Mouse (Mus musculus) hindbrain, embryonic 10.5 days (tissue): ENCODE data around the gene Rras. TPM values are rescaled to one million over a fixed set of nuclear protein-coding genes. Genes with fewer than 3 reads are reported as not detected.

ENCODE experiments used
- DNase-seq: peaks from one replicate; pipeline ENCODE4 v3.0.0-alpha.2; 2017; ENCODE audit warnings: low spot score
- H3K27ac ChIP-seq: fragments of 300-500 bp; sonication (generic); 2 replicates; pipeline ENCODE4 v1.5.1; 2016; ENCODE audit warnings: mild to moderate bottlenecking, moderate library complexity
- H3K27me3 ChIP-seq: fragments of 300-500 bp; sonication (generic); 2 replicates; pipeline ENCODE4 v1.6.1; 2016; ENCODE audit warnings: mild to moderate bottlenecking; ENCODE audit not compliant: poor library complexity, insufficient read depth, severe bottlenecking
- H3K36me3 ChIP-seq: fragments of 300-500 bp; sonication (generic); 2 replicates; pipeline ENCODE4 v1.6.1; 2016; ENCODE audit warnings: mild to moderate bottlenecking, moderate library complexity
- H3K4me1 ChIP-seq: fragments of 300-500 bp; sonication (generic); replicated peaks from 2 replicates; pipeline ENCODE4 v1.6.1; 2016; ENCODE audit warnings: mild to moderate bottlenecking
- H3K4me3 ChIP-seq: fragments of 300-500 bp; sonication (generic); 2 replicates; pipeline ENCODE4 v1.5.1; 2016; ENCODE audit warnings: mild to moderate bottlenecking, moderate library complexity
- H3K9me3 ChIP-seq: fragments of 300-500 bp; sonication (generic); 2 replicates; pipeline ENCODE4 v1.6.1; 2016; ENCODE audit warnings: mild to moderate bottlenecking, moderate library complexity
- WGBS: fragments of 180-500 bp; shearing (Covaris S2); methylation state at CpG from one replicate; pipeline ENCODE4 v1.1.7; 2016; 5-methylcytosine and 5-hydroxymethylcytosine counted together
- polyA plus RNA-seq: library from polyadenylated mRNA; unstranded; fragments of >200 nt; fragmentation: Nextera tagmentation; extraction: Ambion mirVana; gene quantifications from 2 replicates; pipeline ENCODE4 v1.2.1, GENCODE M21; 2016

Rras gene
- polyA plus RNA-seq, 1 experiment from 2014 or later: 24.8 TPM

DNA sequence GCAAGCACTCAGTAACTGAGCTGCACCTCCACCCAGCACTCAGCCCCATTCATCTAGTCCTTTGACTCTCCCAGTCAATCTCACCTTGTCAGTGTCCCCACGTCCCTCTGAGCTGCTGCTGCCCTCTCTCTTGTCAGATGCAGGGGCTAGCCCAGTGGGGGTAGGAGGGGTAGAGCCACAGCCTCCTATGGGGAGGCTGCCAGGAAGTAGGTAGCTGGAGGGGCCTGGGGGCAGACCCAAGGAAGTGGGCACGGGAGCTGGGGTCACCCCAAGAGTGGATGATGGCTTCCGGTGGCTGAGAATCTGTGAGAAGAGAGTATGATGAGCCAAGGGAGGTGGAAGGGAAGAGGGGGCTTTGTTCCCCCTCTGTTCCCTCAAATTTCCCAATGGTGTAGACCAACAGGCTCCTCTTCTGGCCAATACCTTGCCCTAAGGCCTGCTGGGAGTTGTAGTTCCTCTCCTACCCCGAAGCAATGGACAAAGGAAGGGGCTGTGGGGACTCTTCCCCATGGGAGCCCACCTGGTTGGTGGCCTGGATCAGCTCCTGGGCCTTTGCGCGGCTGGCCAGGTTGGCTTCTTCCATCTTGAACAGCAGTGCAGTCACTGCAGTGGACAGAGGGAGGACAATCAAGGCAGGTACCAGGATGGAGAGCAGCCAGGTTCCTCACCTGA, 12.3 kb upstream of the Rras start:
- Histone ChIP-seq H3K27me3 (no peaks in the 10 kb centered on the region), H3K36me3 (peaks cover 100% of the 10 kb centered on the region), H3K27ac (no peak overlapping the region), H3K9me3 (no peaks in the 10 kb centered on the region), H3K4me1 (no peaks in the 10 kb centered on the region), H3K4me3 (no peak overlapping the region)
- WGBS: 94% methylated on average over 6 of the region's 6 CpGs
- no peak for DNase-seq

- DNase-seq: no peak
- 95% methylated on average over 12 of the region's 12 CpGs for WGBS
- Histone ChIP-seq H3K9me3 (no peaks in the 10 kb centered on the region), H3K27me3 (no peaks in the 10 kb centered on the region), H3K4me3 (no peak overlapping the region), H3K27ac (no peak overlapping the region), H3K36me3 (peaks cover 100% of the 10 kb centered on the region), H3K4me1 (no peaks in the 10 kb centered on the region)
These were observed 11.3 kb upstream of the Rras start for GRCm38 (mm10) chr7:45006503-45006902.

DNA sequence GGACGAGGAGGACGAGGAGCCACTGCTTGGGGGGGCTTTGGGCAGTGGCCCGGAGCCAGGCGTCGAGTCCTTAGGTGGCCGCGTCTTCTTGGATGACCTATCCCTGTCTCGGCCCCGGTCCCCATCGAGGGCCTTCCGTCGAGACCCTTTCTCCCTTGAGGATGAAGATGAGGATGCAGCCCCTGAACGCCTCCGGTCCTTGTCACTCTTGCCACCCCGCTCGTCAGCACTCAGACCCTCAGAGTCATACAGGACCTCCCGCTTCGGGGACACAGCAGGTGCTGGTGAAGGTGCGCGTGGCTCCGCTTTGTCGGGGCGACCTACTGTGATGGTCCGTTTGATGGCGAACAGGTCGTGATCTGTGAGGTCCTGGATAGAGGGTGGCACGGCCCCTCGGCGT, 10.6 kb upstream of the Rras start:
- no peak for DNase-seq
- Histone ChIP-seq H3K9me3 (no peaks in the 10 kb centered on the region), H3K4me3 (no peak overlapping the region; the same call in 1 of the 2 replicates), H3K27me3 (no peaks in the 10 kb centered on the region), H3K27ac (no peak overlapping the region), H3K4me1 (no peaks in the 10 kb centered on the region), H3K36me3 (peaks cover 100% of the 10 kb centered on the region)
- 96% methylated on average over 29 of the region's 29 CpGs for WGBS

DNA sequence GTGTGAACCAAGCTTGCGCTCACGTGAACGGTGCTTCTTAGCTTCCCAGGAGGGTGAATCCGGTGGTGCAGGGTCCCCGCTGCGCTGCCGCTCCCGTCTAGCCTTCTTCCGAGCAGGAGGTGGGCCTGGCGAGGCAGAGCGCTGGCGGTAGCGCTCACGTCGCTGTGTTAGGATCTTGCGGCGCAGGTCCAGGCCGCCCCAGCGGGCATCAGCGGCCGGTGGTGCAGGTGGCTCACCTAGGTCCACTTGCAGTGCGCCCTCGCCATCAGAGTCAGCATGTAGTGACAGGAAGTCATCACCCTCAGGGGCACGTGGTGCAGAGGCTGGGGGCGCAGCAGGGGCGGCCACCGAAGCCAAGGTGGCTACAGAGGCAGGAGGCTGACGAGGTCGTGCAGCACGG, 9.9 kb upstream of the Rras start:
- H3K4me1 ChIP-seq: peaks cover 2% of the 10 kb centered on the region; the same call in 1 of the 2 replicates
- no peaks in the 10 kb centered on the region for H3K9me3 ChIP-seq
- WGBS: 96% methylated on average over 30 of the region's 30 CpGs
- H3K36me3 ChIP-seq: peaks cover 100% of the 10 kb centered on the region
- H3K27ac ChIP-seq: no peak overlapping the region
- no peak overlapping the region for H3K4me3 ChIP-seq
- no peak for DNase-seq
- H3K27me3 ChIP-seq: no peaks in the 10 kb centered on the region

GRCm38 (mm10) chr7:45008411-45008810, 9.3 kb upstream of the Rras start:
- Histone ChIP-seq H3K36me3 (peaks cover 100% of the 10 kb centered on the region), H3K4me3 (no peak overlapping the region), H3K27ac (no peak overlapping the region), H3K4me1 (peaks cover 7% of the 10 kb centered on the region; the same call in 1 of the 2 replicates), H3K9me3 (no peaks in the 10 kb centered on the region), H3K27me3 (no peaks in the 10 kb centered on the region)
- 97% methylated on average over 19 of the region's 19 CpGs for WGBS
- no peak for DNase-seq

DNA sequence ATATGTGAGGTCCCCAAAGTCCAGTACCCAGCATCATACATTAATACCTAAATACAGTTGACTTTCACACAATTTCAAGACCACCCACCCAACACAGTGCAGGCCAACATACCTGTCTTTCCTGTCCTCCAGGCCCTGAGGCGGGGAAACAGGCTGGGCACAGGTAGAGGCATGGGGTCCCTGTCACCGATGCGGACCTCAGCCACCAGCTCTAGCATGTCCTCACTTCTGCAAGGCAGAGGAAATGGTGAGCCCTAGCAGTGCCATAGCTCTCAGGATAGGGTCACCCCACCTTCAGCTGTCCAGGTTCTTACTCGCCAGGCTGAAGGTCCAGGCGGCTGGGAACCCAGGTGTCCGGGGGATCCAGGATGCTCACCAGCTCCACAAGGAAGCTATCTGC, 5.8 kb upstream of the Rras start:
- H3K4me1 ChIP-seq: peaks cover 29% of the 10 kb centered on the region
- no peak for DNase-seq
- 98% methylated on average over 6 of the region's 6 CpGs for WGBS
- H3K9me3 ChIP-seq: no peaks in the 10 kb centered on the region
- no peak overlapping the region for H3K27ac ChIP-seq
- H3K36me3 ChIP-seq: peaks cover 71% of the 10 kb centered on the region
- no peak overlapping the region for H3K4me3 ChIP-seq
- H3K27me3 ChIP-seq: no peaks in the 10 kb centered on the region

- no peak for DNase-seq
- Histone ChIP-seq H3K27ac (no peak overlapping the region), H3K9me3 (no peaks in the 10 kb centered on the region), H3K4me1 (peaks cover 34% of the 10 kb centered on the region), H3K36me3 (peaks cover 63% of the 10 kb centered on the region), H3K27me3 (no peaks in the 10 kb centered on the region), H3K4me3 (peak overlapping the region; percentile 14; the same call in 1 of the 2 replicates)
- WGBS: 81% methylated on average over 4 of the region's 4 CpGs
These were observed 4.9 kb upstream of the Rras start for GRCm38 (mm10) chr7:45012824-45013223.

GRCm38 (mm10) chr7:45013366-45014095, 4.2 kb upstream of the Rras start:
- H3K4me1 ChIP-seq: peaks cover 41% of the 10 kb centered on the region
- 0 out of 2 replicates have a peak, but pooled peaks cover 2% of the 10 kb centered on the region for H3K27me3 ChIP-seq
- peak overlapping the region; percentile 14 for H3K4me3 ChIP-seq
- peaks cover 56% of the 10 kb centered on the region for H3K36me3 ChIP-seq
- WGBS: 94% methylated on average over 16 of the region's 16 CpGs
- H3K27ac ChIP-seq: no peak overlapping the region
- DNase-seq: no peak
- no peaks in the 10 kb centered on the region for H3K9me3 ChIP-seq

- H3K4me3 ChIP-seq: no peak overlapping the region
- DNase-seq: no peak
These were observed 3.7 kb upstream of the Rras start for GRCm38 (mm10) chr7:45014096-45014451.

DNA sequence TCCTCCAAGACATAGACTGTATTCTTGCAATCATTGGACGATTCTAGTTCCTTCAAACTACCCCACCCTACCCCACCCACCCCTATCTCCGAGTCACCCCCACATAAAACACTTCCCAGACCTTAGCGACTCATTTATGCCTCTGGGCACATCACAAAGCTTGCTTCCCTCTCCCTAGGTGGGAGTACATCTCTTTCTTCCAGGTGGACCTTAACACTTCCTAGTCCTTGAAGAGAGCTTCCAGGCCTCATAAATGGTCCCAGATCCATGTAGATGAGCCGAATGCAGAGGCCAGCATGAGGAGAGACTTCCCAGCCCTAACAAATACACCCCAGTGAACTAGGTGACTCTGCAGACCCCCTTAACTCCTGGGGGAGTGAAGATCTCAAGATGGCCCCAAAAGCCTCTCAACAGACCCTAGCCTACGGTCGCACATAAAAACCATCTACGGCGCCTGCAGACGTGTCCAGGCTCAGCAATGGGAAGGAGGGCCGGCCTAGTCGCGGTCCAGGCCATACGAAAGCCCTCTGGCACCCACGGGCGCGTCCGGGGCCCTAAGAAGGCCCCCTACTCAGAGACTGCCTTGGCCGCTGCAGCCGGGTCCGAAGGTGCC, 2.3 kb upstream of the Rras start:
- H3K4me3 ChIP-seq: peak overlapping the region; percentile 68
- H3K4me1 ChIP-seq: peaks cover 53% of the 10 kb centered on the region
- peaks cover 37% of the 10 kb centered on the region for H3K36me3 ChIP-seq
- no peaks in the 10 kb centered on the region for H3K9me3 ChIP-seq
- no peak for DNase-seq
- WGBS: 3% methylated on average over 20 of the region's 20 CpGs
- peak overlapping the region; percentile 91 for H3K27ac ChIP-seq
- peaks cover 12% of the 10 kb centered on the region; the same call in 1 of the 2 replicates for H3K27me3 ChIP-seq

More at GRCm38 (mm10) chr7:45014096-45014451, 3.7 kb upstream of the Rras start:
- Histone ChIP-seq H3K27ac (no peak overlapping the region), H3K9me3 (no peaks in the 10 kb centered on the region), H3K4me1 (peaks cover 46% of the 10 kb centered on the region), H3K36me3 (peaks cover 51% of the 10 kb centered on the region), H3K27me3 (peaks cover 8% of the 10 kb centered on the region; the same call in 1 of the 2 replicates)
- WGBS: 95% methylated on average over 3 of the region's 3 CpGs

GRCm38 (mm10) chr7:45015957-45016612, 1.7 kb upstream of the Rras start, which contains the start of gene Scaf1:
Gene Scaf1 (minus strand): TSS chr7:45016363.
- peaks cover 31% of the 10 kb centered on the region for H3K36me3 ChIP-seq
- H3K4me1 ChIP-seq: peaks cover 56% of the 10 kb centered on the region
- peak; percentile 100 for DNase-seq
- H3K27me3 ChIP-seq: peaks cover 12% of the 10 kb centered on the region; the same call in 1 of the 2 replicates
- under 1% methylated on average over 69 of the region's 69 CpGs for WGBS
- H3K4me3 ChIP-seq: peak within 1 kb of the TSS; percentile 68
- H3K27ac ChIP-seq: peak within 1 kb of the TSS; percentile 91
- H3K9me3 ChIP-seq: no peaks in the 10 kb centered on the region

DNA sequence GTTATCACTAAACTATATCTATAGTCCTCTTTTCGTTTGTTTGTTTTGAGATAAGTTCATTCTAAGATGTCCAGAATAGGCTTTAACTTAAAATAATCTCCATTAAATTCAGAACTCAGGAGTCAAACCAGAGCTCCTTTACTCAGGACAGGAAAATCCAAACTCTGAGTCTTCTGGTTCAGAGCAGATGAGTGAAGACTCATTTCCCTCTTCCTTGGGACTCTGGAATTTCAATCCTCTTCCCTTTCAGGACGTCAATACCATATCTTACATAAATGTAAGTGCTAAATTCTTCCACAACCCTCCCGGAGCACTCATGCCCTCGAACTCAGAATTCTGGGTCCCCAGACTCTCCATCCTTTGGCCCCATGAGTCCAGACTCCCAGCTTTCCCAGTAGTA, 1.0 kb upstream of the Rras start:
- Histone ChIP-seq H3K27ac (peak overlapping the region; percentile 91), H3K4me3 (peak overlapping the region; percentile 68), H3K9me3 (no peaks in the 10 kb centered on the region), H3K27me3 (peaks cover 12% of the 10 kb centered on the region; the same call in 1 of the 2 replicates), H3K4me1 (peaks cover 60% of the 10 kb centered on the region), H3K36me3 (peaks cover 24% of the 10 kb centered on the region)
- WGBS: 5% methylated on average over 4 of the region's 4 CpGs
- no peak for DNase-seq
